Mouse (Mus musculus) kidney, adult 2 months (tissue): ENCODE results near the gene Kif2c. TPM values are rescaled to one million over a fixed set of nuclear protein-coding genes. Genes with fewer than 3 reads are reported as not detected.
"Not testable (repeated sequence)": the region's sequence is repeated elsewhere in the genome, so short reads cannot be mapped to it uniquely, and the experiment has no call there.

Experiments
- DNase-seq: peaks from one replicate; pipeline ENCODE4 v3.0.0; 2021
- H3K27ac ChIP-seq: fragments of 200-500 bp; 2 replicates; pipeline ENCODE4 v1.5.1; 2012; ENCODE audit warnings: low read depth, low read length, control low read depth, inconsistent platforms; ENCODE audit not compliant: insufficient read depth
- H3K27me3 ChIP-seq: fragments of 200-500 bp; replicated peaks from 2 replicates; pipeline ENCODE4 v1.6.1; 2012; ENCODE audit warnings: mild to moderate bottlenecking, moderate library complexity, low read length, inconsistent platforms; ENCODE audit not compliant: control insufficient read depth, insufficient read depth
- H3K36me3 ChIP-seq: fragments of 200-500 bp; 2 replicates; pipeline ENCODE4 v1.6.1; 2012; ENCODE audit warnings: mild to moderate bottlenecking, moderate library complexity, low read length, inconsistent platforms; ENCODE audit not compliant: control insufficient read depth, insufficient read depth
- H3K4me1 ChIP-seq: fragments of 200-500 bp; 2 replicates; pipeline ENCODE4 v1.6.1; 2011; ENCODE audit warnings: low read length; ENCODE audit not compliant: control insufficient read depth, insufficient read depth
- H3K4me3 ChIP-seq: fragments of 200-500 bp; 2 replicates; pipeline ENCODE4 v1.5.1; 2011; ENCODE audit warnings: mild to moderate bottlenecking, low read depth, low read length, control low read depth; ENCODE audit not compliant: insufficient read depth
- CTCF ChIP-seq: fragments of 200-500 bp; conservative IDR thresholded peaks from 2 replicates; pipeline ENCODE4 v1.5.1; 2011; ENCODE audit warnings: low read depth, mild to moderate bottlenecking, control low read depth, low read length, moderate library complexity, mixed read lengths; ENCODE audit not compliant: insufficient read depth, insufficient read length
- POLR2A ChIP-seq: fragments of 200-500 bp; IDR thresholded peaks from one replicate; pipeline ENCODE4 v1.6.1; 2011; ENCODE audit warnings: low read depth, low read length, control low read depth
- WGBS: fragments of 180-500 bp; shearing (Covaris S2); methylation state at CpG from one replicate; pipeline ENCODE4 v1.1.7; 2018; 5-methylcytosine and 5-hydroxymethylcytosine counted together
- polyA plus RNA-seq: library from polyadenylated mRNA; depleted of rRNA; stranded (reverse); fragments of >200 nt; gene quantifications from 2 replicates; pipeline ENCODE4 v1.2.3, GENCODE M21; 2012

The Kif2c gene
- polyA plus RNA-seq, 1 experiment: 0.20 TPM

DNA sequence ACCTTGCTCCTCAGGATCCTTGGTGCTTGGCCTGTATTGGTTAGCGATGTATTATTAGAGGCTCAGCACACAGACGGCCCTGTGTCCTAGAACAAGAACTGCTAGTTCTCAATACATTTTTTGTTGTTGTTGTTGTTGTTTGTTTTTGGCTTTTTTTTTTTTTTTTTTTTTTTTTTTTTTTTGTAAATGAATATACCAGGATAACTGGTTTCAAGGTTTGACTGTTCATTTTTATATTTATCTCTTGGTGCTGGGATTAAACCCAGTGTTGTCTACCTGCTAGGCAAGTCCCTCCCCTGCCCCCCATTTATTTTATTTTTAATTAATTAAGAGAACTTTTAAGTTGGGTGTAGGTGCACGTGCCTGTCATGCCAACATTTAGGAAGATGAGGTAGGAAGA, 6.5 kb upstream of the Kif2c start:
- Histone ChIP-seq H3K27ac (peak overlapping the region; percentile 98), H3K36me3 (no peaks in the 10 kb centered on the region), H3K4me1 (peaks cover 6% of the 10 kb centered on the region), H3K27me3 (no peaks in the 10 kb centered on the region), H3K4me3 (peak overlapping the region; percentile 82)
- 45% methylated on average over 3 of the region's 3 CpGs for WGBS
- TF ChIP-seq CTCF (no peak), POLR2A (no peak)
- DNase-seq: no peak

DNA sequence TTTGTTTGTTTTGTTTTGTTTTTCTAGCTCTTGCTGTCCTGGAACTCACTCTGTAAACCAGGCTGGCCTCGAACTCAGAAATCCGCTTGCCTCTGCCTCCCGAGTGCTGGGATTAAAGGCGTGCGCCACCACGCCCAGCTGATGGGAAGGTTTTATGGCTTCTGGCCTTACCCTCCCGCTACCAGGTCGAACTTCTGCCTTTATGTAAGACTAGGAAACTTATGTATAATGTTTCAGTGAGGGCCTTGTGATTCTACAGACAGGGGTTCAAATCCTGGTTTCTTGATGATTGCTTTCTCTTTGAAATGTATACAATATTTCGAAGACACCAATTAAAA, 289 bp upstream of the Kif2c start:
- not testable (repeated sequence) for H3K4me1 ChIP-seq, H3K36me3 ChIP-seq, DNase-seq, H3K27me3 ChIP-seq
- WGBS: 9% methylated on average over 9 of the region's 9 CpGs
- H3K4me3 ChIP-seq: peak overlapping the region; percentile 68
- peak overlapping the region; percentile 49; the same call in 1 of the 2 replicates for H3K27ac ChIP-seq

DNA sequence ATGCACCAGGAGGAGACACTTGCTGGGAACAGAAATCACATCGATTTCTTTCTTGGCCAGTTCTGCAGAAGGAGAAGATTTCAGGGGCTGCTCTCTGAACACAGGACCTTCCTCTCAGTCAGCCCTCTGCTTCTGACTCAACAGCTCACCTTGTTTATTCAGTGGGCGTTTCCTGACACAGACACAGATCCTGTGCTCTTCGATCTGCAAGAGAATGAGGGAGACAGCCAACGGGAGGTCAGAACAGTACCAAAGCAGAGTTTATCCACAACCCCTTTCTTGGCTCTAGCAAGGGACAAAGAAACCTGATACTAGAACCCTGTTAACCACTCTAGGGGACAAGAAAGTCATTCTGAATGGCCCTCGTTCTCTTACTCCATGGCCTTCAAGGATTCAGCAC, 12.5 kb downstream of the Kif2c start:
- Histone ChIP-seq H3K4me3 (no peak overlapping the region), H3K36me3 (no peaks in the 10 kb centered on the region), H3K27me3 (no peaks in the 10 kb centered on the region), H3K27ac (no peak overlapping the region), H3K4me1 (no peaks in the 10 kb centered on the region)
- 88% methylated on average over 5 of the region's 5 CpGs for WGBS
- DNase-seq: no peak
- TF ChIP-seq POLR2A (no peak), CTCF (no peak)

DNA sequence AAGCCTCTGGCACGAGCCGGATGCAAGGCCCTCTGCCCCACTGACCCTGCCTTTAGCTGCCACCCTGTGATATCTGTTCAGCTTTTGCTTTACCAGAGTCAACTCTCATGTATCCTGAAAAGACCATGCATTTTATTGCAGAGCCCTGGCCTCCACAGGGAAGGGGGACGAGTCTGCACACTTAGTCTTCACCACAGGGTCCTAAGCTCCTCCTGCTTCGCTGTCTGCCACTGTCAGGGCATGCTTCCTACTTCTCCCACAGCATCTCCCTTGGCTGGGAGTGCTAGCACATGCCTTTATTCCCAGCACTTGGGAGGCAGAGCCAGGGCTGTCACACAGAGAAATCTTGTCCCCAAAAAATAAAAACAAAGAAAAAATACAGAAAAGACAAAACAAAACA, 21.3 kb downstream of the Kif2c start:
- Histone ChIP-seq H3K27ac (no peak overlapping the region), H3K36me3 (no peaks in the 10 kb centered on the region), H3K27me3 (no peaks in the 10 kb centered on the region), H3K4me1 (no peaks in the 10 kb centered on the region), H3K4me3 (no peak overlapping the region)
- no peak for DNase-seq
- WGBS: 82% methylated on average over 4 of the region's 4 CpGs
- TF ChIP-seq CTCF (no peak), POLR2A (no peak)

DNA sequence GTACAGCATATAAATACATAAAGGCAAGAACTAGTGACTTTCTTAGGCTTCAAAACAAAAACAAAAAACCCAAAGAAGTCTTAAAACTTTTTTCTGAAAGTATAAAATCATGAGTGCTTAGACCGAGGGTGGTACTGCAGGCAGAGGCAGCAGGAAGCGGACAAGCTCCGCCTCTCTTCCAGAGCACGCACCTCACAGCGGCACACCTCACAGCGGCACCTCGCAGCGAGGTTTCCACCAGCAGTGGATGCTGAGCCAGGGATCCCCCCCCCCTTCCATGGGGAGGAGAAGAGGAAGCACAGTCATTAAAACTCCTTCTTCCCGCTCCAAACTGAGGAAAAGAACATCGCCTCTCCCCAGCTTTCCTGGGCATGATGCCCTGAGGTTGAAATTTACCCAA, 22.8 kb downstream of the Kif2c start:
- H3K27me3 ChIP-seq: no peaks in the 10 kb centered on the region
- WGBS: 73% methylated on average over 10 of the region's 10 CpGs
- TF ChIP-seq CTCF (no peak), POLR2A (no peak)
- H3K27ac ChIP-seq: no peak overlapping the region
- no peak for DNase-seq
- H3K36me3 ChIP-seq: no peaks in the 10 kb centered on the region
- H3K4me3 ChIP-seq: no peak overlapping the region
- H3K4me1 ChIP-seq: no peaks in the 10 kb centered on the region

DNA sequence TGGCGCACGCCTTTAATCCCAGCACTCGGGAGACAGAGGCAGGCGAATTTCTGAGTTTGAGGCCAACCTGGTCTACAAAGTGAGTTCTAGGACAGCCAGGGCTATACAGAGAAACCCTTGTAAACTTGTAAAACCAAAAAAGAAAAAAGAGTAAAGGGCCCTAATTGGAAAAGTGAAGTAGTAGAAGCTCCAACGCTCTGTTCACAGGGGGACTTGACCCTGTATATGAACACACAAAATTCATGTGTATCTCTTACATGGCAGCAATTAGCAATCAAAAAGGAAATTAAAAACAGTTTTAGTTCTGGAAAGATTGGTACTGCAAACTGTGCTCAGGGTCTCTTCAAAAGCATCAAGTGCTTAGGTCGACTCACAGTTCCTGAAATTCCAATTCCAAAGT, 26.1 kb downstream of the Kif2c start:
- DNase-seq: no peak
- Histone ChIP-seq H3K27ac (no peak overlapping the region), H3K4me1 (no peaks in the 10 kb centered on the region), H3K27me3 (no peaks in the 10 kb centered on the region), H3K36me3 (peaks cover 6% of the 10 kb centered on the region; the same call in 1 of the 2 replicates), H3K4me3 (peak overlapping the region; percentile 80; the same call in 1 of the 2 replicates)
- TF ChIP-seq CTCF: no peak
- no peak for TF ChIP-seq POLR2A
- WGBS: 24% methylated on average over 6 of the region's 6 CpGs

DNA sequence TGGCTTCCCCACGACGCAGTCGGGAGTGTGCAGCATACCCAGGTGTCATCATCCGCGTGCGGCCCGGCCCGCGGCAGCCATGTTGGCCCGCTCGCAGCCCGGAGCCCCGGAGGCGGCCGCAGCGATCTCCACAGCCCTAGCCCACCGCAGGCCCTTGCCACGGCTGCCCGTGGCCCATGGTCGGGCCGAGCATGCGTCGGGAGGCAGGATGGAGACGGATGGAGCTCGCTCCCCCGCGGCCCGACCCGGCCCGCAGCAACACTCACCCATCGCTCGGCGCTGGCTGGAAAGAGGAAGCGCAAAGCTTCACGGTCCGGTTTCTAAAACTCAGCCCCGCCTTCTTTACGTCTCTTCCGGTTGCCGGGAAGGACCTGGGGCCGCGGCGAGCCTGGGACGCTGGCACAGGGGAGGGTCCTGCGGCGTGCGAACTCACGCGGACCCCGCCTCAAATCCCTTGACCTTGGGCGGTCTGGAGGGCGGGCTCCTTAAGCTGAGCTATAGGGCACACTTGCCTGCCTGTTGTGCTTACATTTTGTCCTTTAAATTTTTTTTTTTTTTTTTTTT, 26.6 kb downstream of the Kif2c start, which contains the start of gene Rps8:
Gene Rps8, minus strand, starts transcription at position 452 of the 564 bp plus-strand sequence.
- Histone ChIP-seq H3K4me3 (peak within 1 kb of the TSS; percentile 80), H3K4me1 (no peaks in the 10 kb centered on the region), H3K36me3 (peaks cover 8% of the 10 kb centered on the region; the same call in 1 of the 2 replicates), H3K27me3 (no peaks in the 10 kb centered on the region), H3K27ac (peak within 1 kb of the TSS; percentile 71)
- WGBS: under 1% methylated on average over 52 of the region's 52 CpGs
- TF ChIP-seq CTCF: no peak
- peak; percentile 93 for TF ChIP-seq POLR2A
- DNase-seq: peak; percentile 92
